Mouse (Mus musculus): ENCODE results near the gene Zfp568.

GRCm38 (mm10) chr7:30009321-30010085, 25.7 kb downstream of the Zfp568 start:
- no peak for TF ChIP-seq CTCF (IDR thresholded peaks at IDR 0.05; ENCODE audit: low read depth)
- no peak for TF ChIP-seq EP300 (optimal IDR thresholded peaks at IDR 0.05)
